Mouse (Mus musculus) c-Kit-positive CD71-positive TER-119-negative erythroid progenitor cells, embryonic 14.5 days (primary cell): ENCODE measurements around the gene Kctd6.

Experiments
- DNase-seq: peaks from one replicate; pipeline ENCODE4 v3.0.0-alpha.2; 2013; ENCODE audit warnings: low read depth

Gene Kctd6

DNA sequence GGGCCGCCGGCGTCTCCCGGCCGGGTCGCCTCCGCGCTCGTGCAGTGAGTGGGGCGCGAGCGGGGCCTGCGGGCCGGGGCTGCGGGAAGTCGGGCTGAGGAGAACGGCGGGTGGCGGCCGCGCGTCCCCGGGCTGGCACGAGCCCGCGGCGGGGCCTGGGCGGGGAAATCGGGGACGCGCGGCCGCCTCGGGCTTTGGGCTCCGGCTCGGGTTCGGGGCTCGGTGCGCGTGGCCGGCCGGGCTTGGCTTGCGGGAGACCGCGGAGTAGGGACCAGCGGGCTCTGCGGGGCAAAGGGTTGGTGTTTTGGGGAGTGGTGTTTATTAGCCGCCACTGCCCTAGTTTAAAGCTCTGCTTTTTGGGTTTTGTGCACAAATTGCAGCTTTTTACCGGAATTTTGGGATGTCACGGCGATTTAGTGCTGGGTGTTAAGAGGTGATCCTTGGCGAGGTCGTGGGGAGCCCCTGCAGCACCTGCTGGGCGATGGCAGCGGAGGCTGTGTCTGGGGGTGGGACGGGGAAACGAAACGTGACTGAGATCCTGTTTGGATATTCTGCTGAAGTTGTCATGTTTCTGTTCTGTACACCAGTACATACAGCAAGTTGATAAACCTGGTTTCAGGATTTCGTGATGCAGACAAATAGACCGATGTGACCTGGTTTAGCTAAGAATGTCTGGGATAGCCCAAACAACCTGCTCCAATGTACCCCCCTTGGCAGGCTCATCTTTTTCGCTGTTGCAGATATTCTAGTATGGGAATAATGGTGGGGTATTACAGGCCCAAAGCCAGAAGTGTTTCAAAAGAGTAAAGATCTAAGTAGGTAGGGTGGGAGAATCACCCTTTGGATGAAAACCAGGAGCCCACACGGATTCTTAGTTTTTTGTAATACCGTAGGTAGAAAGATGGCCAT is 613 bp downstream of the Kctd6 start:
- DNase-seq, result peak; percentile 34

DNA sequence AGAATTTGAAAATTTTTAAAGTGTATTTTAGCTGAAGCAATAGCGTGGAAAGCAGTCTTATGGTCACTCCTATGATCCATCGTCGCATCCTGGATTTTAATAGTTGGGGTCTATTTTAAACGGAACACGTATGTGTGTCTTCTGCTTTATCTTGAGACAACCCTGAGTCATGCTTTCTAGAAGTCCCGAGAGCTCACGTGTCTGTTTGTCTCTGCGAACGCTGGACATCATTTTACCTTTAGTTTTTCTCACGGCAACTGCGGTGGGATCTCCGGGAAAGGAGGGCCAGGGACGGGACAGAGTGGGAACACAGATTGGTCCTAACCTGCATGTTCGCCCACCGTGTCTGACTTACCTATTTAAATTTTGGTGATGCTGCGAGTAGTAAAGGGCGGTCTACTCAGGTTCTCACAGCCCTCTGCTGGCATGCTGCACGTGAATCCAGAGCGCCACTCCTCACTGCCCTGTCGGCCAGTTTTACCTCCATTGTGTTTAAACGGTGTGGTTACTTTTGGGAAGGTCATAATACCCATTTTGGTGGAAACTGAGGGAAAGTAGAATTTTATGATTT is 1.4 kb downstream of the Kctd6 start:
- DNase-seq, result peak; percentile 25

DNA sequence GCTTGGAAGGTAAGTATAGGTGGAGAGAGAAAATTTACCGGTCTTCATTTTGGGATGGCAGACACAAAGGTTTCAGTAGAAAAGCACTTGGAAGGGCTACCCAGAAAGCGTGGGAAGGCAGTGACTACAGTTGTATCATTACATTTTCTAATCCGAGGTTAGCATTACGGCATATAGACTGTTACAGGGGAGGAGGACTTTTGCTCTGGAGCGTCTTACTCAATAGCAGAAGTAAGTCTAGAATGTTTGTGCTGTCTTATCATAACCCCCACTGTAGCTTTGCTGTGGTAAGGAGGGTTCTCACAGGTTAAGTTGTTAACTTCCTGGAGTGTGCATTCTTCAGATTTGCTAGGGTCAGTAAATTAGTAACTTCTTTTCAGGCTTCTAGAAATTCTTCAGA is 2.2 kb downstream of the Kctd6 start:
- DNase-seq, result no peak

DNA sequence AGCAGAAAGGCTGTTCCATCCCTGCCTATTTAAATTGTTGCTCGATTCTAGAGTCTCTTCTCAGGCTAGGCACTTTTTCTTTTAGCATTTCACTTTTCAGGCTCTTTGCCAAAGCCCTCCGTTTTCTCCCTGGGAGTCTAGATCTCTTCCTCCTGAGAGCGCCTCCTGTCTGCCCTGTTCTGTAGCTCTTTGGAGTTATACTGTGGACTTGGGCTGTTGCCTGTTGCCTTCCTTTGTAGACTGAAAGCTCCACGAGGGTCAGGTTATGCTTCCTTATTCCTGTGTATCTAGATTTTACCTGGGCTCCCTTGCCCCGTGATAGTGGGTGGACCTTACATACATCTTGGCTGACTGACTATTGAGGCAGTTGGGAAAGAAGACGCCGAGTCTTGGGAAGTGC is 4.3 kb downstream of the Kctd6 start:
- DNase-seq, result no peak

DNA sequence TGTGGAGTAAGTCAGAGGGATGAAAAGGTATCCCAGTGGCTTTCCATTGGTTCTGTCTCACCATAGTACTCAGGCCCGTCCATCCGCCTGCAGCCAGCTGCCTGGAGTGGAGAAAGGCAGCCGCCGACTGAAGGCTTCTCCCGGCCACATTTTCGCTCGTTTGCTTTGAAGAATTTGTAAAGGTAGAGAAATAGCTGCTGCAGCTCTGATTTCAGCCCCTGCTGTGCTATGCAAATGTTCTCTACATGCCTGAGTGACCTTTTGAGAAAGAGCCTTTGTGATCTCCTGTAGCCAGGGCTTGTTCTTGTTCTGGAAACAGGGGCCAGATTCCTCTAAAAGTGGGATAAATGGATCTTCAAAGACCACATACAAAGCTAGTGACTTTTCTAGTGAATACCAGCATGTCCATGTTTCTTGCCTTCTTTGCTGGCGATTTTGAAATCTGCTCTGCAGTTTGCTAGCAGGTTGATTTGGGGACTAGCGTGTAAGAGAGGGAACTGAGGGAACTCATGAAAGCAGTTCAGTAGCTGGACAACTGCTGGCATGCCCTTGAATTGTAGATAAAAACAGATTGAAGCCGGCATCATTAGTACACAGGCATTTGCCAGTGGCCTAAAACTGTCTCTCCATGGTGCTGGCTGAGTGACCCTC is 4.9 kb downstream of the Kctd6 start:
- DNase-seq, result no peak

DNA sequence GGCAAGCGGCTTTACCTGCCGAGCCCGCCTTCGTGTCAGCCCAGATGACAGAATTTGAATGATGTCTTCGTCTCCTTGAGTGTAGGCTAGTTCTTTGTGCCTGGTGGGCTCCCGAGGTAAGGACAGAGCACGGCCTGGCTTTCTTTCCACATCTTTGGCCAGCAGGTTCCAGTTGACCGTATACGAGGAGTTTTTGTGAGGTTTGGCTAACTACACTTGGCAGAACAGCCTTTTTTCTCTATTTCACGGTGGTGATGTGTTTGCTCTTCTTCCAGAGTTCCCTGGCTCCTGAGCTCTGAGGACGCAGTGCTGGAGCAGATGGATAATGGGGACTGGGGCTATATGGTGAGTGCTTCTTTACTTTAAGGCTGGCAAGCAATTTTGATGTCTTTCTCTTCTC is 5.9 kb downstream of the Kctd6 start:
- no peak for DNase-seq

DNA sequence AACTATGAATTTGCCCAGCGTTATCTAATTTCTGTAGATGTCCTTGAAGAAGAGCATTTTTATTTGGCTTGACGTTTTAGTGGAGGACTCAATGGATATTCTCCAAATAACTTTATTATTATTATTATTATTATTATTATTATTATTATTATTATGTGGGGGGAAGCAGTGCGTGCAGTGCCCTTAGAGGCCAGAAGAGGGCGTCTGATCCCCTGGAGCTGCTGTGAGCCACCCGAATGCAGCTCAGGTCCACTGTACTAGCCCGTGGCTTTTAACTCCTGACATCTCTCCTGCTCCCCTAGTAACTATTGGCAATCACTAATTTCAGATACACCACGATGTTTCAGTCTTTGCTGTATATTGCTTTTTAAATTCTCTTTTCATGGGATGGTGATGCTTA is 6.4 kb downstream of the Kctd6 start:
- peak; percentile 29 for DNase-seq

DNA sequence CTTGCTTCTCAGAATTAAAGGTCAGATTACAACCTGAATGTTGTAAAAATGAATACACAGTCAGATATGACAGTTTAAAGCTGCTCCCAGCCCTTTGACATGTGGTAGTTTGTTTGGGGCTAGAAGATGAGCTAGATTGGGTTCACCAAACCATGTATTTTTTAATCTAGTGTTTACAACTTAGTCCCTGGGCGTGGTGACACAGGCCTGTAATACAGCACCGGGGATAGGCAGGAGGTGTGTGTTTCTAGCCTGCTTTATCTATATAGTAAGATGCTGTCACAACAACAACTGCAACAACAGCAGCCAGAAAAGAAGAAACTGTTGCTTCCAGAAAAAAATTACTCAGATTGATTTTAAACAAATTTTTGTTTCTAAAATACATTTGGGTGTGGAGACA is 7.0 kb downstream of the Kctd6 start:
- no peak for DNase-seq

DNA sequence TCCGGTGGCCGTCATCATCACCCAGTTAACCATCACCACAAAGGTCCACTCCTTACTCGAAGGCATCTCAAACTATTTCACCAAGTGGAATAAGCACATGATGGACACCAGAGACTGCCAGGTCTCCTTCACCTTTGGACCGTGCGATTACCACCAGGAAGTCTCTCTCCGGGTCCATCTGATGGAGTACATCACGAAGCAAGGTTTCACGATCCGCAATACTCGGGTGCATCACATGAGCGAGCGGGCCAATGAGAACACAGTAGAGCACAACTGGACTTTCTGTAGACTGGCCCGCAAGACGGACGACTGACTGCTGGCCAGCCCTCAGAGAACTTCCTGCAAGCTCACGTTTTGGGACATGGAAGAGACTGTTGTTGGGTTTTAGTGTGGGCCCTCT is 8.6 kb downstream of the Kctd6 start:
- no peak for DNase-seq

DNA sequence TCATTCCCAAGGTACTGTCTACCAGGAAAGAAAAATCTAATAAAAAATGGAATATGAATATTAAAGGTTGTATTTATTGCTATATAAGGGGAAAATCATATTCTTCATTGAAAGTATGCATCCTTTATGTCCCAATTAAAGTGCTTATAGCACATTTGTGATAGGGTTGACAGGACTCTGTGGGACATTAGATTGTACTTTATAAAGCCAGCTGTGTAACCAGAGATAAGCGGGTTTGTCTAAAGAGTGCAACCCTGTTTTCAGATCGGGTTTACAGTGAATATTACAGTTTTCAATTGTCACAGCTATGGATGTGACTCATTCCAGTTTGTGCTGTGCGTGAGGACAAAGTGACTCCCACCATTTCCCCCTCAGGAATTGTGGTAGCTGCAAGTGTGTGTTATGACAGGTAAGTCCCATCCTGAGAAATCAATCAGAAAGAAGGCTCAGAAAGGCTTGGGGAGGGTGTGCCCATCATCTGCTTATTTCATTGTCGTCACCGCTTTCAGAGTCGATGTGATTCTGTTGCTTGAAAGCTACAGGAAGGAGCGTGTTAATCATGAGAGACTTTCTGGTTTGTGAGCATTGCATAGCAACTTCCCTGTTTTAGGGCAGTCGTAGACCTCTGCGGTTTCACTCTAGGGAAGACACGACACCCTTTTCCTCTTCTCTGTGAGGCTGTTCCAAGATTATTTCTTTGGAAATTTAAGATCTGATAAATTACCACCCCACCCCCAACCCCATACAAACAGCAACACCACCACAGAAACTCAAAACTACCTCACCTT is 9.8 kb downstream of the Kctd6 start:
- peak; percentile 45 for DNase-seq

DNA sequence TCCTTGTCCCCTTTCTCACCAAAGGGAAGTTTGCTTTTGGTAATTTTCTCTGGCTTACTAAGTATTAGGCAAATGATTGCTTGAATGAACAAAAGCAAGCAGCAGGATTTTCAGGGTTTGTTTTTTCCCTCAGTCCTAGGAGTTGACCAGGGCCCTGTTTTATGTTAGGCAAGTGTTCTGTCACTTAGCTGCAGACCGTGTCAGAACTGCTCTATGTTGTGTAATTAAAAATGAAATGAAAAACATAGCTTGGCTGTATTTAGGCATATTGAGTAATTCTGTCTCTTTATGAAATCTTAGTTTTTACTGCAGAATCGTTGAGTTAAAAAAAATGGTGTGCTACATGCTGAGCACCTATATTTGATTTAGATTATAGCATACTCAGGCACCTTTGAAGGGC is 10.9 kb downstream of the Kctd6 start:
- DNase-seq, result no peak

DNA sequence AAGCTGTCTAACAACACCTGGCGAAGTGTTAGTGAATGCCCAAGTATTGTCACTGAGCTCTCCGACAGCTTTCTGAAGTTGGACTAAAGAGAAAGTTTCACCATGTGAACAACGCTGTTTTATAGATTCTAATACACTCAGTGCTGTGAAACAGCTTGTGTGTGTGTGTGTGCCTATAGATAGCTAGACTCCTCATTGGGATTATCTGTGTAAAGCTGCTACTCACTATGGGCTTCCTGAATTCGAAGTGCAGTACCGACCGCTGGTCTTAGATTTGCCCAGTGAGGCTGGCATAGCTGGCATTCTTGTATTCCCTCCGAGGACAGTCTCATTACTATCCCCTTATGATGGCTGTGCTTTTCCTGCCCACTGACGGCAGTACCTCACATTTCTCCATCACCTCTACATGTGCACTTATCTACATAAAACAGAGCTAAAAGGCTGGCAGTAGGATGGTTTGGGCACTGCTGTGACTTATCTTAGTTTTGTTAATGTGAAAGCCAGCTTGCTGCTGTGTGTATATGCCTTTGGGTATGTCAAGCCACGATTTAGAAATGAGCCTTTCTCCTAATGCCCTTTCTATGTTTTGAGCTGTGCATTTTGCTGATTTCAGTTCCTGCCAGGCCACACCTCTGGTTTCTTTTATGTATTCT is 15.6 kb downstream of the Kctd6 start:
- peak; percentile 17 for DNase-seq

DNA sequence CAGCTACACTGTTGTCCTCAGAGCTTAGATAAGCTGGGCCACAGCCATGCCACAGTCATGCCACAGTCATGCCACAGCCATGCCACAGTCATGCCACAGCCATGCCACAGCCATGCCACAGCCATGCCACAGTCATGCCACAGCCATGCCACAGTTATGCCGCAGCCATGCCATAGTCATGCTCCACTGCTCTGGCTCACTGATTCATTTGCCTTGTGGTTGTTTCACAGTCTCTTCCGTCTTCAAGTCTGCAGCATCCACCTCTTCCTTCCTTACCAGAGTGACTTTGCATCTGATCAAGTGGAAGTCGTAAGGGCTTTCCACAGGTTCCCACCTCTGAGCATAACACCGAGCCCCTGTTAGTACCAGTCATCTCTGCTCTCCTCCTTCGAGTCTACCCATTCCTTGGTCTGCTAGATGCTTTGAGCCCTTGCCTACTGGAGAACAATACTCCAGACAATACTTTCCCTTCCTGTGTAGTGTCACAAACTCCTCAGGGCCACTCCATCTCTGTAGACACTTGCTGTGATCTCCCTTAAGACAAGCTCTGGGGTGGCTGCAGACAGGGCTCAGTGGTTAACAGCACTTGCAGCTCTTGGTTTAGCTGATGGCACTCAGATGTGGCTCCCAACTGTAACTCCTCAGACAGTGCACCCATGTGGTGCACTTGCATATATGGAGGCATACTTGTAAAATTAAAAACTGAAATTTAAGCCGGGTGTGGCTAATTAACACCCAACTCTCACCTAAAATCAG is 18.4 kb downstream of the Kctd6 start:
- no peak for DNase-seq

DNA sequence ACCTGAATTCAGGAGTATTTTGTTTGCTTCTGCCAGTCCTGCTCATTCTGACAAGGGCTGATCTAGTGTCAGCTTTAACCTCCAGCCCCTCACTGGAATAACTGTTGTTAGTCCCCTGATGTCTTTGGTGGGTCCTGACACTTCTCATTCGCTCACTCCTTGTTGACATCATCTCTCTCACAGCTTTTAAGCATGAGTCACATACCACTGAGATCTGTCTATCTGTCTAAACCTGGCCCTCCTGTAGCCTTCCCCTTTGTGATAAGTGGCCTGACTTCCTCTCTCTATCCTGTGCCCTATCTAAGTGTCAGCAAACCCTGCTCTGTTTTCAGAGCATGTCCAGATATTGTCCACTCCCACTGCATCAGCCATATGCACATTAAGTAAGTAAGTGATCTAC is 19.3 kb downstream of the Kctd6 start:
- DNase-seq, result peak; percentile 50

DNA sequence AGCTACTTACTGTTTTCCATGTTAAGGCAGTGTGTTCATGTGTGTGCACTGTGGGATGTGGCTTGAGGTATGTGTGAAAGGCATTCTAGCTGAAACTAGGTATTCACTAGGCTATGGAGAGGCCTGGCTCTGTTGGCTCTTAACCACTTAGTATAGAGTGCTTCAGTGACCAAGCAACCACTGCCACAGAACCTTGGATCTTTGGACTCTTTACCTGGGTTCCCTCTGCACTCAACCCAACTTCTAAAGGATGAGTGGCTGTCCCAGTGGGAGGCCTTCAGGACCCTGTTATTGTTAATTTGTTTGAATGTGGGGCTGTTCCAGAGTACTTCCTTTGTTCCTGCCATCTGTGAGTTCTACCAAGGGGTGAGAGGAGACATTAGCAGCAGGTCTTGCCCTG is 27.9 kb downstream of the Kctd6 start:
- DNase-seq, result no peak

DNA sequence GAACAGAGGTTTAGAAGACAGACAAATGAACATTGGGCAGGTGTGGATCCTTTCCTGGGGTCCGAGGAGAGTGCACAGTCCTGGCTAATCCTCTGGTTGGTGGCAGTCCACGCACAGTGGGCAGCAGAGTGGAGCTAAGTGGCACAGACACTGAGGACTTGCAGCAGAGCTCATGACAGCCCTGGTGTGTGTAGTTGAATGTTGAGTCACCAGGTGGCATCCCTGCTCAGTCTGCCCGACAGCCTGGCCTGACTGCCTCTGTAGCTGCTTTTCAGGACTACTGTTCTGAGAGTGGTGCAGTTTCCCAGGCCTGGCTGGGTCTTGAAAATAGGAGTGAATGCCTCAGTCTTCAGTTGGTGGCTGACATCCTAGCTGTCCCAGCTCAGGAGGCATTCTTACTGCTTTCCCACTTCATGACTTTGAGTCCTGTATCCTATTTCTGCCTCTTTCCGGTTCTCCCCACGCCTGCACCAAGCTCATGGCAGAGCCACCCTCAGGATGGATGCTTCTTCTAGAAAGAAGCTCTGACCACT is 28.5 kb downstream of the Kctd6 start:
- no peak for DNase-seq

DNA sequence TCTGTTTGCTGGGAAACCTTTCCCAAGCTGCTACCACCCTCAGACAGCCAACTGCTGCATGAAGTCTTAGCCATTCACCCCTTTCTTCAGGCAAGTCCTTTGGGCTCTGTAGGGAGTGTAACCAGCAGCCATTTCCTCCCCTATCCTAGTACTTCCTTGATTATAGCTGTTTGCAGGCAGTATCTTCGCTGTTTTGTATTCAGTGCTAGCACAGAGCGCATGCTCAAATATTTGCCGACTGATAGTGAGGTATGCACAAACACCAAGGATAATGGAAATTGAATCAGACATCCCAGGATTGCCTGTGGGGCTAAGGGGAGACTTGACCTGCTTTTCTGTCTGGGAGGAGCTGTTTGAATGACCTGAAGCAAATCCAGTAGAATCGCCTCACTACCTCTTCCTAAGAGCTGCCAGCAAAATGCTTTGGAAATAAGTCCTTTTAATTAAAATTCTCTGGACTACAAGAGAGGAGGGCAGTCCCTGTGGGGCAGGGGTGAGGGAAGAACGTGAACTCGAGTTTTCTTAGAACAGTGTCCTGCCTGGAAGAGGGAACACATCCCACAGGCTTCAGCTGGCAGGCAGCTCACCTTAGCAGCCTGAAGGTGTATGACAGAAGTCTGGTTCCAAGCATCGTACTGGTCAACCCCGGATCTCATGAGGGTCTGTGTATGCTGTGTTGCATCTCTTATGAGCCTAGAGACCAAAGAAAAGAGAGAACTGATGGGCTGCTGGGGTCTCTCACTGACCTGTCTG is 29.4 kb downstream of the Kctd6 start:
- DNase-seq, result no peak

DNA sequence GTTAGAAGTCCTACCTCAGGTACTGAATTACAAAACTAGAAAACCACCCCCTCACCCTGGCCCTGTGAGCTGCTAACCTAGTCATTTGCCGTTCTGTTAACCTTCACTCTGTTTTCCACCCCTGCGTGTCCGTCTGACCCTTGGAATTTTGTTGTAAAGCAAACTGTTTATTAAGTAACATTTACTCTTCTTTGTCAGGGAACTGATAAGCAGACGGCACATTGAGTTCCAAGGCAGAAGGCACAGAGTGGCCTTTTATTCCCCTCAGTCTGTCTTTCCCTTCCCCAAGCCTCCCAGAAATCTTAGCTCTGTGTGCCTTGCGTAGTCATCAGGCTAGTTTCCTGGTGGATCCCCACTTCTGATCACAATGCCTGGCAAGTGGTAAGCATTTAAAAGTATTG is 30.3 kb downstream of the Kctd6 start:
- no peak for DNase-seq

DNA sequence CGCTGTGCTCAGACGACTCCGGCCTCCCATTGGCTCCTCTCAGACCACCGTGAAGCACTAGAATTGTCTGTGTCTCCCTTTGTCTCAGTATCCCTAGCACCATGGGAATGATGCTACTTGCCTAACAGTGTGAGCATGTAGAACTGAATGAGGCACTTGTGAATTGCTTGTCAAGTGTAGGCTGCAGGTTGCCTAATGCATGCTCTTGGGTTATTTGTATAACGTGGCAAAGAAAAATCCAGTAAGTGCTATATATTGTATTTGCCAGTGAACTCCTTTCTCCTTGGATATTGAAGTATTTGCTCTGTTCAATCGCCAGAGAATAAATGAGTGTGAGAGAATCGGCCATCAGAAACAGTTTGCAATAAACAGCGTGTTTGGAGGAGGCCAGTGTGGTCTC is 32.9 kb downstream of the Kctd6 start:
- no peak for DNase-seq

DNA sequence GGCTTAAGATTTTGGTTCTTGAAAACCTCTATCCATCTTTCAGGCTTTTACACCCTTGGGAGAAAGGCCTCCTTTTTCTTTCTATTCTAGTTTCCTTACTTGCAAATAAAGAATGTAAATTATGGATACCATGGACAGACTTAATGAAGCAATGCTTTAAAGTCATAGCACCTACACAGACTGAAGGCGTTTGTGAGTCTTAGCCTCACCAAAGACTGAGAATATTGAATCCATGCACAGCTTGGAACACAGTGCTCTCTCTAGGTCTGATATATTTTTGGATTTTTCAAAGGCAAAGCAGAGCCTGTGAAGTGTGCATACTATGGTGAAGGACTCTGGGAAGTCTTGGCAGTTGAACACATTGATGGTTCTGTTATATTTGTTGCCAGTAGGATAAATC is 35.3 kb downstream of the Kctd6 start:
- DNase-seq, result no peak
